Mouse (Mus musculus) spleen, postnatal 14 days (tissue): ENCODE data around the gene Cd27.

Experiments
- DNase-seq, 2 experiments: peaks; one replicate each; pipeline ENCODE4 v3.0.0; 2021 to 2022; ENCODE audit warnings: low spot score in 2 of 2

Gene Cd27

DNA sequence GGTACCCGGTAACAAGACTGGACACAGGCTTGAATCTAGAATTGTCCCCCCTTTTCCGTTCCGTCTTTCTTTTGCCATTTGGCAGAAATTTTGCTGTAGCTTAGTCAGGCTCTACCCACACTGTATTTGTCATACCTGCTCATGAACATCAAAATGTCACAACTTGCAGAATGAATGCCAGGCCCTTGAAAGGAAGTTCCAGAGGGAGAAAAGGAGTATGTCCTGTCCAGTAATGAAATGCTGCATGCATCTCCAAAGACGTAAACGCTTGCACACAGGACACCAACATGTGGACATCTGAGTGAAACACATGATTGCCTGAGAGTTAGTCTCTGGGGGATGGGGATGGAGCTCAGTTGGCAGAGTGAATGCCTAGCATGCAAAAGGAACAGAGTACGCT, 23.1 kb downstream of the Cd27 start:
- no peak for DNase-seq

DNA sequence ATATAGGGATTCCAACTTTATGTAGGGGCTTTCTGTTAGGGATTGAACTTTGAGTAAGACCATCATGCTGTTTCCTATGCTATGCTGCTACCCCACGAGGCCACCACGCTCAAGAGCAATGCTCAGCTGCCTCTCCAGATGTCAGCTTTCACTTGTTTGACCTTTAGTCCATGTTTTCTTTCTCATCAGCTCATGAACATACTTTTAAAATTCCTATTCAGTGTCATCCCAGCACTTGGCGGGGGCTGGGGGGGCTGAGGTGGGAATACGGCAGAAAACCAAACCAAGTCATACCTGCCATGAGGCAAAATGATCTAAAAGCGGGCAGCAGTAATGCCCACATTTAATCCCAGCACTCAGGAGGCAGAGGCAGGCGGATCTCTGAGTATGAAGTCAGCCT, 23.7 kb downstream of the Cd27 start:
- no peak for DNase-seq

DNA sequence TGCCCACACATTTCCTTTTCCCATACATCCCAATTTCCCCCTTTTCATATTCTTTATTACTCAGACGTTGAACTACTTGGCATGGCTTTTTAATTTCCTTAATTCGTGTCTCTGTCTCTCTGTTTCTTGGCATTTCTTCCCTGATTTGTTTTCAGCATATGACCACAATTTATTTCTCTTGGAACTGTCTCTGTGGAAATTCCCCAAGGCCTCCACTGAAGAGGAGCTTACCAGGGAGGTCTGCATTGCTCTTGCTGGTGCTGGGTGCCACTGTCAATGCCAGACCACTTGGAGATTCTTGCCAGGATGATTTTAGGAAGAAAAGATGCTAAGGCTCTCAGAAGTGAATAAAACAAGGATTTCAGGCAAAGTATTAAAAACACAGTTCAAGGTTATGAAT, 24.2 kb downstream of the Cd27 start:
- no peak for DNase-seq

DNA sequence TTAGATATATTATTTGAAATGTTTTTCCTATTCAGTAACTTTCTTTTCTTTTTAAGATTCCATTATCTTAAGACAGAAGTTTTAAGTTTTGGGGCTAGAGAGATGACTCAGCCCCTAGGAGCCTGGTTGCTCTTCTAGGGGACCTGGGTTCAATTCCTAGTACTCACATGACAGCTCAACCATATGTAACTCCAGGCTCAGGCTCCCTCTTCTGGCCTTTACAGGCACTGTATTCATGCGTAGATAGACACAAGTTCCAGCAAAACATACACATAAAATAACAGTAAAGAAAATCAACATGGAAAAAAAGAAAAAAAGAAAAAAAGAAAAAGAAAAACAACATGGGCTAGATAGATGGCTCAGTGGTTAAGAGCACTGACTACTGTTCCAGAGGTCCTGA, 26.4 kb downstream of the Cd27 start:
- no peak for DNase-seq

DNA sequence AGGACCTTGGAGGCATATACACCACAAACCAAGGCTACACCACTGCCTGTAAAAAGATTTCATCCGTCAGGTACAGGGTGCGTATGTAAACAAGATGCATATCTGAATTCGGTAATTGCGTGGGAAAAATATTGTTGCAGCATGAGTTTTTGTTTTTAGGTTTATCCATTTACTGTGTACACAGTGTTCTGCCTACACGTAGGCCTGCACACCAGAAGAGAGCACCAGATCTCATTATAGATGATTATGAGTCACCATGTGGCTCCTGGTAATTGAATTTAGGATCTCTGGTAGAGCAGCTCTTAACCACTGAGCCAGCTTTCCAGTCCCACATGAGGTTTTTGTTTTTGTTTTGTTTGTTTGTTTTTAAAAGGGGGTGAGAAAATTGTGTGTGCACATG, 39.6 kb downstream of the Cd27 start:
- DNase-seq: no peak

DNA sequence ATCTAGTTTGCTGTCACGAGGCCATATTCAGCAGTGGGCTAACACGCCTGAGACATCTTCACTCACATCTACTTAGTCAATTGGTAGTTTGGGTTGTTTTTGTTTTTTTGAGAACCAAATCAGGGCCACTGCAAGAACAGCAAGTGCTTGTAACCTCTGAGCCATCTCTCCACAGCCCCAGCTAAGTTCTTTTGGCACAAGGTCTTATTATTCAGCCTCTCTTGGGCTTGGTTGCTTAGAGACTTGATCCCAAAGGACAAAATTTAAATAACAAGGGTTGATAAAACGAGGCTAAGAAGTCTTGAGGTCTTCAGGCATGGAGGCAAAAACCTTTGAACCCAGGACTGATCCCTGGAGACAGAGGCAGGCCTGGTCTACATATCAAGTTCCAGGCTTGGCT, 40.5 kb downstream of the Cd27 start:
- DNase-seq: no peak

DNA sequence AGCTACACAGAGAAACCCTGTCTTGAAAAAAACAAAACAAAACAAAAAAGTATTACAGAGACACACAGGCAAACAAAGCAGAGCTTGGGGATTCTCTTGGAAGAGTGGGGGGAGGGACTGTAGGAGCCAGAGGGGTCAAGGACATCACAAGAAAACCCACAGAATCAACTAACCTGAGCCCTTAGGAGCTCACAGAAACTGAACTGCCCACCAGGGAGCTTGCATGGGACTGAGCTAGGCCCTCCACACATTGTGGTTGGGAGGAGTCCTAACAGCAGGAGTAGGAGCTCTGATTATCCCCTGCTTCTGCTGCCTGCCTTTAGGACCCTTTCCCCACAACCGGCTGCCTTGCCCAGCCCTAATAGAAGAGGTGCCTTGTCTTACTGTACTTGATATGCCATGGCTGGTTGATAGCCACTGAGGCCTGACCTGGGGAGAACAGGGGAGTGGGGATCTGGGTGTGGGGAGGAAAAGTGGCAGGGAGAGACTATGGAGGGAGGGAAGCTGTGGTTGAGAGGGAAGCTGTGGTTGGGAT, 41.2 kb downstream of the Cd27 start:
- DNase-seq: no peak

DNA sequence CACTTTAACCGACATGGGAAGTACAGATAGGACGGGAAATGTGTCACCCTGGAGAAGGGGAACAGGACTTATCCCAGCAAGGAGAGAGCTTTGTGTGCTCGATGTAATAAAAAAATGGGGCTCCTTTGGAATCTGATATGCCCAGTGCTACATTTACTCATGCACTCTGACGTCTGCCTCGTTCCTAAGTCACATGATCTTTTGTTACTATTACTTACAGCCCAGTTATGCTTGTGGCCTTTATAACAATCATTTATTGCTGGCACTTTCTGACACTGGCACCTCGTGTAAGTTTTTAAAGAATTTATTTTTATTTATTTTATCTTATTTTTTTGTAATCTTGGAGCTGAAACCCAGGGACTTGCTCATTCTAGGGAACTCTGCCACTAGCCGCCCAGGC, 43.4 kb downstream of the Cd27 start:
- no peak for DNase-seq

DNA sequence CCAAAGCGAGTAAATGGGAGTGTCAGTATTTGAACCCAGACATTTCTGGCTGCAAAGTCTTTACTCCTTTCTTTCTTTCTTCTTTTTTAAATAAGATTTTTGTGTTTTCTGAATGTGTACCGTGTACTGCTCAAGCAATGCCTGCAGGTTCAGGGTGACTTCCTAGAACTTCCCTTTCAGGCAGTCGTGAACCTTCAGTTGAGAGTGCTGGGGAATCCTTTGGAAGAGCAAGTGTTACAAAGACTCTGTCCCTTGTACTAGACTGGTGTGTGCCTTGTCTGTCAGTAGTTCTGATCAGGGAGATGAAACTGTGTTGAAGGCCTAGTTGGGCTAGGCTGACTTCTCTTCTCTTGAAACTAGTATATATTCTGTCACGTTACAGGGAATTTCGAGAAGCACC, 44.0 kb downstream of the Cd27 start:
- no peak for DNase-seq

DNA sequence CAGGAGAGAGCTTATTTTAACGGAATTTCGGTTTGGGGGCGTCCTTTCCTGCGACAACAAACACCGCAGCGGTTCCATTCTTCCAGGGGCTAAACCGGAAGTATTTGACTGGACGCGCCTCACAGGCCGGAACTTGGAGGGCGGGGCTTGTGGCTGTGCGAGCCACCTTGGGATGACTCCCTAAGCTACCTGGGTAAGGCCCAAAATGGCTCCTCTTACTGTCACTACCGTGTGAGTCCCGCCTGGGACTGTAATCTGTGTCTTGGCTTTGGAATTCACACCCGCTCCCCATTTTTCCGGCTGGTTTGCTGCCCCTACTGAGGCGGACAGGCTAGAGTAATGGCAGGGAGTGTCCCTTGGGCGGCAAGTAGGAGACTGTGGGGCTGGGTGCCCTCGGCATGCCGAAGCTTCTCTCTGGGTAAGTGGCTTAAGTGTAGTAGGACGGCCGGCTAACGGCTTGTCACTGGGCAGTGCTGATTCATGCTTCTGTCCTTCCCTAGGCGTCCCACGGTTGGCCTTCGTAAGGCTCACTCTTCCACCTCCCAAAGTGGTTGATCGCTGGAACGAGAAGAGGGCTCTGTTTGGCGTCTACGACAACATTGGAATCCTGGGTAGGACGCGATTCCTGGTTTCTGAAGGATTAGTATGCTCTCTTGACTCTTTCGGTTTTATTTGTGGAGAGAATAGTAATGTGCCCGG, 44.6 kb downstream of the Cd27 start:
- DNase-seq: peak; percentile 82 to 89

DNA sequence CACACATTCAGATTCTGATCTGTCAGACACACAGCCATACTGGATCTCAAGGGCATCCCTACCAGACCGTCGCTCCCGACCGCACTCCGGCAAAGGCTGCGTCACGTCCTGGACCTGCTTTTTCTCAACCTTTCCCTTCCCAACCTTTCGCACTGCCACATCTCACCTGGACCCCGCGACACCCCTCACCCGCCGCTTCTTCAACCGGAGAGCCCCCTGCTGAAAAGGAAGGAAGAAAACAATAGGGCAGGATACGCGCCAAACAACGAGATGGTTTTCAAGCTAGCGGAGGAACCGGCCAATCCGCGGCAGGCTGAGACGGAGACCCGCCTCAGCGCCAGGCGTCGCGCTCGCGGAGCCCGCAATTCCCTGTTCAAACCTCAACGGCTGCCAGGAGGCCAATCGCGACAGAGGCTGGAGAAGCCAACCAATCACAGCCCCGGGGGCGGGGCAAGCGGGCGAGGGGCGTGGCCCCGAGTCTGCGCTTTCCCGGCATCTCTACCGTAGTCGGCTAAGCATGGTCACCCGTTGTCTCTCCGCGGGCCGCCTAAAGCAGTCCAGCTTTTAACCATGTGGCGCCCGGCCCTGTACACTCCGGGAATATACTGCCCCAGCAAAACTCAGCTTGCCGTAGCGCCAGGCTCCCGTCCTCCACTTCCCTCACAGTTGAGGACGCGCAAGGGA, 45.3 kb downstream of the Cd27 start, which contains the start of the genes Ncapd2 and Mrpl51:
Gene Ncapd2, minus strand, starts transcription at position 370 of the 684 bp plus-strand sequence.
Gene Mrpl51, plus strand, starts transcription at position 470 of the 684 bp plus-strand sequence.
- peak; percentile 94 to 97 for DNase-seq

DNA sequence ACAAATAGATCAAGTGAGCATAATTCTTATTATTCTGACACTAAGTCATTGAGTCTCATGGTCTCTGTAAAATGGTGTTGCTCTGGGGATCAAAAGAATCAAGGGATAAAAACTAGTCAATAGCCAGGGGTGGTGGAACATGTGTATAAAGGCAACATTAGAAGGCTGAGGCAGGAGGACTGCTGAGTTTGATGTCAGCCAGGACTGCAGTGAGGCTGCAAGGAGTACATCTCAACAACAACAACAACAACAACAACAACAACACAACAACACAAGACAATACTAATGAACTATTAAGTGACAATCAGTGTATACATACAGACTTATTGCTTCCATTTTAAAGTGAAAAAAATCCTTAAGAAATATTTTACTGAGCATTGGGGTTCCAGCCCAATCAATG, 46.0 kb downstream of the Cd27 start:
- no peak for DNase-seq

DNA sequence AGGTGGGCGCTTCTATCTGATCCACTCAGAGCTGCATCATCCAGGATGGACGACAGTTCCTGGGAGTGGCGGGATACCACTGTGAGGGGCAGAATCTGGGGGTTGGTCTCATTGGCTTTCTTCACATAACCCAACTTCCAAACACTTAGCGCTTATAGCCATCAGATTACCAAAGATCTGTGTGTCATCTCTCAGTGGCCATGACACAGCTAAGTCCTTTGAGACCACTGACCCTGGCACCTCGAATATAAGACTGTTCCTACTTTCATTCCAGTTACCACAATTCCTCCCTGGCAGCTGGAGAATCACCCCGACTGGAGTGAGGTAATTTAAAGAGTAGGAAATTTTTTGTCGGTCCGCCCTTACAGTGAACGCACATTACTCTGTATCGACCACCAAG, 50.6 kb downstream of the Cd27 start:
- DNase-seq: no peak
